Mouse (Mus musculus): ENCODE measurements around the gene Vmn1r226. TPM values are rescaled to one million over a fixed set of nuclear protein-coding genes. Genes with fewer than 3 reads are reported as not detected.

The Vmn1r226 gene
- not detected in 2 replicates for polyA plus RNA-seq (2016; fragmentation: Nextera tagmentation; extraction: Ambion mirVana)

GRCm38 (mm10) chr17:20682543-20682942 is at the start of gene Vmn1r226:
TSS of gene Vmn1r226 (plus strand) at chr17:20682843.
- Histone ChIP-seq H3K4me2 (no peak within 1 kb of the TSS), H3K4me1 (no peaks in the 10 kb centered on the region), H3K4me3 (replicated peaks) (no peak within 1 kb of the TSS), H3K9me3 (peaks cover 15% of the 10 kb centered on the region), H3K27ac (no peak within 1 kb of the TSS), H3K9ac (no peak within 1 kb of the TSS), H3K36me3 (replicated peaks) (no peaks in the 10 kb centered on the region), H3K27me3 (no peaks in the 10 kb centered on the region)
- no peak for ATAC-seq (ENCODE audit: low FRiP score)

GRCm38 (mm10) chr17:20729543-20729942 is 46.9 kb downstream of the Vmn1r226 start, which contains the start of gene Vmn1r227:
TSS of gene Vmn1r227 (plus strand) at chr17:20729843.
- H3K4me1 ChIP-seq = no peaks in the 10 kb centered on the region
- H3K9me3 ChIP-seq = 0 out of 2 replicates have a peak, but pooled peaks cover 7% of the 10 kb centered on the region
- no peak for ATAC-seq (ENCODE audit: low FRiP score)
- no peaks in the 10 kb centered on the region for H3K27me3 ChIP-seq
- no peaks in the 10 kb centered on the region for H3K36me3 ChIP-seq (replicated peaks)
- H3K4me3 ChIP-seq (replicated peaks) = no peak within 1 kb of the TSS
- H3K9ac ChIP-seq = no peak within 1 kb of the TSS
- H3K4me2 ChIP-seq = no peak within 1 kb of the TSS
- H3K27ac ChIP-seq = no peak within 1 kb of the TSS
- WGBS = 43% methylated on average over 1 of the region's 1 CpGs

Other genes starting within 250 kb of the Vmn1r226 start
- gene Vmn2r108, start 201.5 kb upstream of the Vmn1r226 start, polyA plus RNA-seq (2016; fragmentation: Nextera tagmentation; extraction: Ambion mirVana) = not detected in 2 replicates
- not detected in 2 replicates for gene Vmn1r225, start 184.7 kb upstream of the Vmn1r226 start, polyA plus RNA-seq (2016; fragmentation: Nextera tagmentation; extraction: Ambion mirVana)
- gene Vmn2r109, start 118.1 kb upstream of the Vmn1r226 start, polyA plus RNA-seq (2016; fragmentation: Nextera tagmentation; extraction: Ambion mirVana) = not detected in 2 replicates
- 0.06 and 0.14 TPM in 2 replicates for gene Vmn2r110, start 86.4 kb upstream of the Vmn1r226 start, polyA plus RNA-seq (2016; fragmentation: Nextera tagmentation; extraction: Ambion mirVana)
- gene Fpr-rs3, start 58.0 kb upstream of the Vmn1r226 start, polyA plus RNA-seq (2016; fragmentation: Nextera tagmentation; extraction: Ambion mirVana) = not detected in 2 replicates
- gene Vmn1r227, start 47.0 kb downstream of the Vmn1r226 start, polyA plus RNA-seq (2016; fragmentation: Nextera tagmentation; extraction: Ambion mirVana) = not detected in 2 replicates
- not detected in 2 replicates for gene Vmn1r228, start 103.3 kb downstream of the Vmn1r226 start, polyA plus RNA-seq (2016; fragmentation: Nextera tagmentation; extraction: Ambion mirVana)
- gene Vmn1r229, start 128.7 kb downstream of the Vmn1r226 start, polyA plus RNA-seq (2016; fragmentation: Nextera tagmentation; extraction: Ambion mirVana) = 0.01 TPM in 1 of 2 replicates, not detected in the other
- not detected in 2 replicates for gene Vmn1r230, start 157.6 kb downstream of the Vmn1r226 start, polyA plus RNA-seq (2016; fragmentation: Nextera tagmentation; extraction: Ambion mirVana)
- gene Vmn1r231, start 222.2 kb downstream of the Vmn1r226 start, polyA plus RNA-seq (2016; fragmentation: Nextera tagmentation; extraction: Ambion mirVana) = not detected in 2 replicates
- gene Vmn1r232, start 236.9 kb downstream of the Vmn1r226 start, polyA plus RNA-seq (2016; fragmentation: Nextera tagmentation; extraction: Ambion mirVana) = not detected in 2 replicates